Mouse (Mus musculus): ENCODE results near the gene Spi1. TPM values are rescaled to one million over a fixed set of nuclear protein-coding genes. Genes with fewer than 3 reads are reported as not detected.
"Not testable (repeated sequence)": the region's sequence is repeated elsewhere in the genome, so short reads cannot be mapped to it uniquely, and the experiment has no call there.

The Spi1 gene
- total RNA-seq (2021): 1 to 10 TPM; 2.7 to 3.5 TPM

GRCm38 (mm10) chr2:91081775-91082695 lies at the start of gene Spi1:
Spi1 (plus strand) TSS chr2:91082390.
- DNase-seq: no peak

GRCm38 (mm10) chr2:91033000-91033399 lies 49.2 kb upstream of the Spi1 start:
- no peak for DNase-seq

GRCm38 (mm10) chr2:91035385-91035784 lies 46.8 kb upstream of the Spi1 start, which contains the start of gene Rapsn:
Rapsn (plus strand) TSS chr2:91035620.
- peak; percentile 68 for DNase-seq

- DNase-seq: no peak
Measured at GRCm38 (mm10) chr2:91041786-91042185, 40.4 kb upstream of the Spi1 start.

GRCm38 (mm10) chr2:91042651-91043398 lies 39.4 kb upstream of the Spi1 start:
- DNase-seq: no peak

- no peak for DNase-seq
Measured at GRCm38 (mm10) chr2:91044727-91045126, 37.5 kb upstream of the Spi1 start.

GRCm38 (mm10) chr2:91045805-91046204 lies 36.4 kb upstream of the Spi1 start:
- DNase-seq: not testable (repeated sequence)

GRCm38 (mm10) chr2:91047359-91047758 lies 34.8 kb upstream of the Spi1 start:
- DNase-seq: no peak

GRCm38 (mm10) chr2:91051917-91052316 lies 30.3 kb upstream of the Spi1 start:
- DNase-seq: no peak

- no peak for DNase-seq
Measured at GRCm38 (mm10) chr2:91052752-91053151, 29.4 kb upstream of the Spi1 start.

- DNase-seq: no peak
Measured at GRCm38 (mm10) chr2:91053181-91053933, 28.8 kb upstream of the Spi1 start.

- peak; percentile 98 for DNase-seq
Measured at GRCm38 (mm10) chr2:91053934-91054382, 28.2 kb upstream of the Spi1 start, which contains the start of gene Psmc3. Psmc3 (plus strand) TSS chr2:91054009.

- no peak for DNase-seq
Measured at GRCm38 (mm10) chr2:91058435-91058834, 23.8 kb upstream of the Spi1 start.

GRCm38 (mm10) chr2:91059376-91059775 lies 22.8 kb upstream of the Spi1 start:
- no peak for DNase-seq

GRCm38 (mm10) chr2:91060544-91061355 lies 21.4 kb upstream of the Spi1 start:
- DNase-seq: peak; percentile 76

GRCm38 (mm10) chr2:91061849-91062481 lies 20.2 kb upstream of the Spi1 start:
- peak; percentile 75 for DNase-seq

- DNase-seq: no peak
Measured at GRCm38 (mm10) chr2:91062779-91063606, 19.2 kb upstream of the Spi1 start.

- DNase-seq: no peak
Measured at GRCm38 (mm10) chr2:91064211-91064610, 18.0 kb upstream of the Spi1 start.

GRCm38 (mm10) chr2:91065544-91065943 lies 16.6 kb upstream of the Spi1 start:
- DNase-seq: peak; percentile 52

- DNase-seq: peak; percentile 76
Measured at GRCm38 (mm10) chr2:91066455-91066854, 15.7 kb upstream of the Spi1 start.
